In genomic region chr11:99238468-99238867, GRCm38 (mm10) we compare ENCODE assay signal across 15 mouse cellular contexts. TPM values are rescaled to one million over a fixed set of nuclear protein-coding genes. Genes with fewer than 3 reads are reported as not detected.
DNase-seq lines count a peak whose midpoint lies in the region; ATAC-seq and TF ChIP-seq lines count a peak whose summit lies in the region.
"Had no signal": no experiment of that assay in that cellular context is flagged by ENCODE, and none has a peak within 500 bp of the region (broad histone marks: within the 10 kb centered on the region; RNA-seq: fewer than 3 reads in every experiment).

No protein-coding gene starts in this region.

- 0 out of 2 replicates have a peak, but pooled peaks cover 3% of the 10 kb centered on the region for H3K4me1 ChIP-seq in heart, embryonic 11.5 days (ENCODE audit: control insufficient read depth, insufficient read depth, low read length)
- H3K4me1 ChIP-seq in thymus, adult 2 months (replicated peaks; ENCODE audit: control insufficient read depth, insufficient read depth, low read length), result 0 out of 2 replicates have a peak, but pooled peaks cover 4% of the 10 kb centered on the region
- H3K4me1 ChIP-seq: embryonic facial prominence, embryonic 13.5 days; neural tube, embryonic 12.5 days had no signal

- no peaks in the 10 kb centered on the region for H3K36me3 ChIP-seq in heart, embryonic 11.5 days (ENCODE audit: control insufficient read depth, insufficient read depth, low read length)
- no peaks in the 10 kb centered on the region for H3K36me3 ChIP-seq in thymus, adult 2 months (ENCODE audit: control insufficient read depth, insufficient read depth, low read length)
- H3K36me3 ChIP-seq: embryonic facial prominence, embryonic 13.5 days; neural tube, embryonic 12.5 days had no signal

- H3K9me3 ChIP-seq in heart, embryonic 11.5 days (replicated peaks; ENCODE audit: control insufficient read depth, low read length), result no peaks in the 10 kb centered on the region
- H3K9me3 ChIP-seq: embryonic facial prominence, embryonic 13.5 days; neural tube, embryonic 12.5 days had no signal

- 32% methylated on average over 14 of the region's 14 CpGs for WGBS in heart, embryonic 11.5 days (ENCODE audit: insufficient replicate concordance)
- 4% methylated on average over 14 of the region's 14 CpGs for WGBS in thymus, adult 2 months

- DNase-seq in heart, postnatal 25 days (ENCODE audit: low spot score), result no peak
- peak; percentile 39 for DNase-seq in ZHBTc4 (ENCODE audit: low read depth, low spot score)
- peak; percentile 72 for DNase-seq in thymus, adult 2 months
- no peak for DNase-seq in left cerebral cortex, postnatal 25 days (ENCODE audit: low spot score in 2 of 2)
- DNase-seq in ovary, postnatal 14 days (ENCODE audit: low spot score), result no peak
- DNase-seq in adrenal gland, postnatal 25 days, result no peak
- DNase-seq: gastrocnemius, postnatal 36 days; kidney, adult 18-20 months had no signal

- no peak for TF ChIP-seq CTCF in thymus, adult 2 months (IDR thresholded peaks at IDR 0.05; ENCODE audit: borderline replicate concordance, control insufficient read depth, extremely low read depth, insufficient read depth, low read length, poor library complexity)

- intact Hi-C loops in heart, postnatal 25 days (cut with DNase I), result loop anchor here (2.0 kb wide), 1 partner anchor 14 kb away; no protein-coding TSS in a partner anchor
- intact Hi-C loops in left cerebral cortex, postnatal 25 days (cut with DNase I), result no loop called here

- peak overlapping the region; percentile 27; the same call in 1 of the 2 replicates for H3K4me2 ChIP-seq in heart, embryonic 11.5 days
- H3K4me2 ChIP-seq: embryonic facial prominence, embryonic 13.5 days; neural tube, embryonic 12.5 days had no signal

- no peak for TF ChIP-seq POLR2A in thymus, adult 2 months (IDR thresholded peaks at IDR 0.05; ENCODE audit: control insufficient read depth, extremely low read depth, insufficient read depth, low read length, poor library complexity)

- H3K27ac ChIP-seq in heart, embryonic 11.5 days (ENCODE audit: low read depth, low read length), result no peak overlapping the region
- no peak overlapping the region for H3K27ac ChIP-seq in thymus, adult 2 months (ENCODE audit: control insufficient read depth, insufficient read depth, low read length)
- H3K27ac ChIP-seq: embryonic facial prominence, embryonic 13.5 days; macrophage; neural tube, embryonic 12.5 days had no signal

- no peaks in the 10 kb centered on the region for H3K27me3 ChIP-seq in heart, embryonic 11.5 days (ENCODE audit: control insufficient read depth, insufficient read depth, low read length)
- H3K27me3 ChIP-seq in thymus, adult 2 months (ENCODE audit: control insufficient read depth, insufficient read depth, low read length), result no peaks in the 10 kb centered on the region
- H3K27me3 ChIP-seq: embryonic facial prominence, embryonic 13.5 days; neural tube, embryonic 12.5 days had no signal

- ATAC-seq in heart, embryonic 11.5 days (replicated peaks; ENCODE audit: insufficient number of reproducible peaks, low FRiP score, low TSS enrichment), result no peak
- peak; percentile 57 for ATAC-seq in megakaryocyte, adult 5-6 weeks (ENCODE audit: poor library complexity, severe bottlenecking)

- no peak overlapping the region for H3K9ac ChIP-seq in heart, embryonic 11.5 days (ENCODE audit: low read depth, low read length)
- H3K9ac ChIP-seq: embryonic facial prominence, embryonic 13.5 days; neural tube, embryonic 12.5 days had no signal

- no peak overlapping the region for H3K4me3 ChIP-seq in heart, embryonic 11.5 days (ENCODE audit: low read depth, low read length)
- no peak overlapping the region for H3K4me3 ChIP-seq in thymus, adult 2 months (ENCODE audit: control insufficient read depth, insufficient read depth, low read length)
- H3K4me3 ChIP-seq: embryonic facial prominence, embryonic 13.5 days; neural tube, embryonic 12.5 days had no signal

RNA-seq across cellular contexts. Expression of gene Krt222, which starts 5.4 kb away (rescaled TPM):
- 1.2 TPM in 2 replicates for polyA plus RNA-seq in heart, embryonic 11.5 days (2014; fragmentation: Nextera tagmentation; extraction: Ambion mirVana)
- total RNA-seq in heart, postnatal 25 days (2021), result 10 to 100 TPM; 32.6 to 39.1 TPM
- not detected in 2 replicates for total RNA-seq in megakaryocyte, adult 5-6 weeks (2015)
- not detected in 2 replicates for total RNA-seq in megakaryocyte, adult 5-6 weeks (2017)
- 0.23 and 0.40 TPM in 2 replicates for polyA plus RNA-seq in thymus, adult 2 months (2012; rRNA removed)
- total RNA-seq in left cerebral cortex, postnatal 25 days (2021), result 10 to 100 TPM; 26.3 to 27.0 TPM
- 1.4 and 2.4 TPM in 2 replicates for total RNA-seq in adrenal gland, postnatal 25 days (2021)
- polyA plus RNA-seq: macrophage had no signal

RNA-seq across cellular contexts. Expression of gene Smarce1, which starts 7.7 kb away (rescaled TPM):
- 125 and 130 TPM in 2 replicates for polyA plus RNA-seq in heart, embryonic 11.5 days (2014; fragmentation: Nextera tagmentation; extraction: Ambion mirVana)
- total RNA-seq in heart, postnatal 25 days (2021), result 10 to 100 TPM; 46.0 to 51.8 TPM
- total RNA-seq in megakaryocyte, adult 5-6 weeks (2015), result 59.4 and 72.9 TPM in 2 replicates
- total RNA-seq in megakaryocyte, adult 5-6 weeks (2017), result 177 and 179 TPM in 2 replicates
- polyA plus RNA-seq in thymus, adult 2 months (2012; rRNA removed), result 37.0 and 43.5 TPM in 2 replicates
- total RNA-seq in left cerebral cortex, postnatal 25 days (2021), result 10 to 100 TPM; 56.0 to 59.7 TPM
- total RNA-seq in adrenal gland, postnatal 25 days (2021), result 63.5 and 101 TPM in 2 replicates

RNA-seq across cellular contexts. Expression of gene Krt24, which starts 46.6 kb away (rescaled TPM):
- polyA plus RNA-seq in heart, embryonic 11.5 days (2014; fragmentation: Nextera tagmentation; extraction: Ambion mirVana), result not detected in 2 replicates
- not detected for total RNA-seq in heart, postnatal 25 days (2021)
- total RNA-seq in megakaryocyte, adult 5-6 weeks (2015), result not detected in 2 replicates
- total RNA-seq in megakaryocyte, adult 5-6 weeks (2017), result not detected in 2 replicates
- 0.10 and 0.12 TPM in 2 replicates for polyA plus RNA-seq in thymus, adult 2 months (2012; rRNA removed)
- total RNA-seq in left cerebral cortex, postnatal 25 days (2021), result not detected
- total RNA-seq in adrenal gland, postnatal 25 days (2021), result not detected in 2 replicates
- total RNA-seq: gastrocnemius, postnatal 36 days; left cerebral cortex, postnatal 10 days had no signal
- polyA plus RNA-seq: macrophage; stomach, embryonic 16.5 days had no signal

Comparison
In these comparisons a context has a peak if more than half of its experiments do, and no peak if none do; other contexts are left out.
1. DNase-seq: peak in ZHBTc4 (single experiment) and thymus, adult 2 months (single experiment); none in heart, postnatal 25 days (single experiment), left cerebral cortex, postnatal 25 days (0 of 2), ovary, postnatal 14 days (single experiment) and adrenal gland, postnatal 25 days (single experiment).